Mouse (Mus musculus): ENCODE results near the gene Olfr1389.
"Not testable (repeated sequence)": the region's sequence is repeated elsewhere in the genome, so short reads cannot be mapped to it uniquely, and the experiment has no call there.

The Olfr1389 gene

DNA sequence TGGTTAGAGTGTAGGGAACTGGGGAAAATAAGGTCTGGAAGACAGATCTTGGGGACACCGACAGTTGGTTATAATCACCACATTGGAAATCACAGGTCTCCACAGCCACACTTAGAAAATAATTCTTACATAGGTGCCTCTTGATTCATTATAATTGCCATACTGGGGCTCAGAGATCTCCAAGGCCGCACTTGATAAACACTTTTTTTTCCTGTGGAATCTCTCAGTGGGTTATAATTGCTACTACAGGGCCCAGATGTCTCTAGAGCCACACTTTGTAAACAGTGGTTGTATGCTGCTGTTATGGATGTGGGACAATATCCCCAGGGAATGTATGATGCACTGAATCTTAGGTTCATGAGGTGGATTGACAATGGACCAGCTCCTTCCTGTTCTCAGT, at the start of gene Olfr1389:
Olfr1389 (plus strand) TSS at position 301 of the 400 bp plus-strand sequence.
- no peak for DNase-seq (ENCODE audit: low spot score)

DNA sequence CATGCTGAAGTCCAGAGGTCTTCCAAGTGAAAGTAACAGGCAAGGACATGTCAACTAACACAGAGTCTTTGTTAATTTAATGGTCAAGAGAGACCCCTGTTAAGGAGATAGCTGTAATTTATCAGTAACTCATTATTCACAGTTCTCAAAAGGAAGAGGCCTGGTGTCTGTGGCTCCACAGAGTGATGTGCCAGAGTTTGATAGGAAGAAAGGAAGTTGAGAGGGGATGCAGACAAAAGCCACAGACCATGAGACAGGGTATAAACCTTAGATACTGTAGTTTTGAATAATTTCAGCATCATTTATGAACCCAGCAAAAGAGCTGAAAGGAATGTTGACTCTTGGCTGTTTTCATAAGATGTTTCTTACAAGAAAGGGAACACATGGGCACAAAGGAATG, 39.7 kb upstream of the Olfr1389 start:
- no peak for DNase-seq (ENCODE audit: low spot score)

DNA sequence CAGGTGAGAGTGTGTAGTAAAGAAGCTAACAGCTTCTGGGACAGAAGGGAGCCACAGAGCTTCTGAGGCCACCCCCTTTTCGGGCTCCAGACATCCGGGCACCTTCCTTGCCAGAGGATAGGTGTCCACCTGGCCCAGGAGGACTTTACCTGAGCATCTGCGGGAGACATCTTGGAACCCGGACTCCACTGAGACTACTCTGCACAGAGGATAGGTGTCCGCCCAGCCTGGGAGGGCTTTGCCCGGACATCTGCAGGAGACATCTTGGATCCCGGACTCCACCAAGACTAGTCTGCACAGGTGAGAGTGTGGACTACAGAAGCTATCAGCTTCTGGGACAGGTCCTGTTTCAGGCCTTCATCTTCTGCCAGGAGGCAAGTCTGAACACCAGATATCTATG, 36.7 kb upstream of the Olfr1389 start:
- DNase-seq (ENCODE audit: low spot score), result not testable (repeated sequence)

DNA sequence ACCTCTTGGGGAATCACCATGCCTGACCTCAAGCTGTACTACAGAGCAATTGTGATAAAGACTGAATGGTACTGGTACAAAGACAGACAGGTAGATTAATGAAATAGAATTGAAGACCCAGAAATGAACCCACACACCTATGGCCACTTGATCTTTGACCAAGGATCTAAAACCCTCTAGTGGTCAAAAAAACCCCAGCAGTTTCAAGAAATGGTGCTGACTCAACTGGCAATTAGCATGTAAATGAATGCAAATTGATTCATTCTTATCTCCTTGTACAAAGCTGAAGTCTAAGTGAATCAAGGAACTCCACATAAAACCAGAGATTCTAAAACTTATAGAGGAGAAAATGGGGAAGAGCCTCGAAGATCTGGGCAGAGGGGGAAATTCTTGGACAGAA, 30.2 kb upstream of the Olfr1389 start:
- DNase-seq (ENCODE audit: low spot score), result not testable (repeated sequence)

DNA sequence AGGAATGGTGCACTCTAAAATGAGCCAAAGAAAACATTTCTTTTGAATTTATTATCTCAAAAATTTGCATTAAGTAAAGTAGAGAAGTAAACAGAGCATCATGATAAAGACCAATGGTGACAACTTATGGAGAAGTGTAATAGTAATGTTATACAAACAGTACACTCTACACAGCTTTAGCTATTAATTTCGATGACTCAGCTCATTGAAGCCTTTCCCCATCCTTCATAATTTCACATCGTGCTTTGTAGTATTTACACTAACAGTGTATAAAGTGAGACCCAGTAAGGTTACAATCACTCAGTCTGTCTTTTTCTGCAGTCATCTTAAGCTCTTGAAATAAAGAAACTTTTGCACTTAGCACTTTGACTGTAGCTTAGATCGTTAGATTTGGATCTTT, 16.1 kb upstream of the Olfr1389 start:
- DNase-seq (ENCODE audit: low spot score), result no peak

DNA sequence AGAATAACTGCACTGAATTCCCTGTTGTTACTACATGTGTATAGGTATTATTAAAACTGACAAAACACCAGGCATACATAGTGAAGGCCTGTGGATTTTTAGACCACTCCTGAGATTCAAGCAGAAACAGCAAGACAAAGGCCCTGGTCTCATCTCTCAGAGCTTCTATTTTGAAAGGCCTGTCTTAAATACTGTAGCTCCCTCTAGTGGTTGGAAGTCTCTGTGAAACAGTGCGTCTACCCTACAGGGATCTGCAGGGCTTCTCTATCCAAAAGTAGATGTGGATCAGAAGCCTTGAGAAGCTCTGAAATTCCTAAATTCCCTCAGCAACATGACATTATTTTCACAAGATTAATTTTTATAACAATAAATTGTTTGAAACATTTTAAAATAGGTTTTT, 12.3 kb upstream of the Olfr1389 start:
- DNase-seq (ENCODE audit: low spot score), result peak; percentile 4

DNA sequence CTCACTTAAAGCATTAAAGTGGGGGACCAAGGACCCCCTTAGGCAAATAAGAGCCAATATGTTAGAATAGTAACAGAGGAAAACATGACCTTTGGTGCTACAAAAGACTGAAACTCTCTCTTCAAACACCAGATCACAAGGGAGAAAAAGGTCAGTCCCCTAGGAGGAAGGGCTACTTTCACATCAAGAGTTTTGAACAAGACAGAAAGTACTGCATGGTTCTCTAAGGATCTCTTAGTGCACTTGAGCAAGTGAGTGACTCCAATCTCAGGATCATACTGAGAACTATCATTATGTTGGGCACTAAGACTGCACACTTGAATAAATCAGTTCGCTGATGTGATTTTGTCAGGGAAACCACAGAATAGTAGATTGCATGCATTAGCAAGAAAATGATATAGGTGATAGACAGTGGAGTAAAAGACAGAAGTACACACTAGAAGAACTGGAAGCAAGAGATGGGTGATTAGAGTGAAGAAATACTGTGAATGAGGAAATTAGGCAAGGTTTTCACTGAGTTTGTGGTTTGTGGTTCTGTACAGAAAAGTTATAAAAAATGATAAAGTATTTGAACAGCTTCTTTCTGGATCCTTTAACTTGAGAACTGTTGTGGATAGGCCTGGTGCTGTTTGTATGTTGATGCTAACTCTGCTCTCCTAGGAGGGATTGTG, 2.5 kb downstream of the Olfr1389 start:
- DNase-seq (ENCODE audit: low spot score), result no peak

DNA sequence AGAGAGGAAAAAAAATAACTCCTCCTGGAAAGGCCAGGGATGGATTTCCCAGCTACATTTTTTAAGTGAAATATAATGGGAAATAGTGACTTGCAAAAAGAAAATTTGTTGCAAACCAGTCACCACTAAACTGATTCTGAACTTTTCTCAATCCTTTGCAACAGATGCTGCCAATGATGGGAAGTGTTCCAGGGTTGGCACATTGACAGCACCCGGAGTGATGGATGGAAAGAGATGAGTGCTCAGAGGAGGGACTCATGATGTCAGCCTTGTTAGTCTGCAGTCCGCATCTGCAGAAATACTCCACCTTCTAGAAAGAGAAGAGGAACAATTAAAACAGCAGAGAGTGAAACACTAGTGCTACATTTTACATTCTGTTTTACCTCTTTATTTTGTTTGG, 6.8 kb downstream of the Olfr1389 start:
- DNase-seq (ENCODE audit: low spot score), result peak; percentile 20

DNA sequence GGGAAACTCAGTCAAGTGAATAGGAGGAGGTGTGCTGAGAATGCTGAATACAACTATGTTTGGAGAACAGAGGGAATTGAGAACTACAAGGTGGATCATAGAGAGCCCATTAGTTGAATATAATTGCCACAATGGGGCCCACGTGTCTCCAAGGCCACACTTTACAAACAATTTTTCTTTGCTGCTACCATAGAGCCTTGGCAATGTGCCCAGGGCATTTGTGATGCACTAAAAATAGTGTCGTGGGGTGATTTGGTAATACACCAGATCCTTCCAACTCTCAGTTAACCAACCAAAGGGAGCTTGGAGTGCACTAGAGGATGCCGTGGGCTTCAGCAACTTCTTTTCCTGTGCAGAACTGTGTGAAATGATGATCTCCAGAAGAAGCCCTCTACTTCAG, 13.5 kb downstream of the Olfr1389 start, which contains the start of gene Olfr1388:
Olfr1388 (plus strand) TSS at position 214 of the 400 bp plus-strand sequence.
- peak; percentile 8 for DNase-seq (ENCODE audit: low spot score)

DNA sequence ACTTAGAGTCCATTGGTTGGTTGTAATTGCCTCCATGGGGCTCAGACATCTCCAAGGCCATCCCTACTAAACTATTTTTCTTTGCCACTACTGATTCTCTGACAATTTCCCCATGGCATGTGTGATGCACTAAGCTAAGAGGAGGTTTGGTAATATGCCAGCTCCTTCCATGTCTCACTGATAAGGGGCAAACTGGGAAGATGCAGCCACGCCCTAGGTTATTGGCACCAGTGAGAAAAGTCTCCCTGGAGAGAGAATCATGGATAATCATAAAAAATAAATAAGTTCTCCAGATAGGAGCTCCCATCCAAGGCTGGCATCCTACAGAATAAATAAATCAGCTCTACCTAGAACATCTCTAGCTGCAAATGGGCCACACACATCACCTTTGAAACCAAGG, 32.2 kb downstream of the Olfr1389 start, which contains the start of gene Olfr1387:
Olfr1387 (plus strand) TSS at position 301 of the 400 bp plus-strand sequence.
- no peak for DNase-seq (ENCODE audit: low spot score)

DNA sequence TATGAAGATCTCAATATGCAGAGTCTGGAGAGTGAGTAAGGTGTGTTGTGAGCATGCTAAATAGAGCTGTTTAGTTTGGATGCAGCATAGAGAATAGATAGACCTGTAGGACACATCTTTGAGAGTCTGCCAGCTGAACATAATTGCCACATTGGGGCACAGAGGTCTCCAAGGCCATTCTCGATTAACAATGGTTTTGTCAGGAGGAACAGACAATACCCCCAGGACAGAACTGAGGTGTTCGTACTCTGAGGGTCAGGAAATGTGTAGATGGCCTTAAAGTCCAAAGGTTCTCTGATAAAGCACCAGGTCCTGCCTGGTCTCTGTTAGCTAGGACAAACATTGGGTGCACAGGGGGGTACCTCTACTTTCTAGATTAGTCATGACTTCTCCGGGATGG, 41.9 kb downstream of the Olfr1389 start, which contains the start of gene Olfr1386:
Olfr1386 (plus strand) TSS at position 301 of the 400 bp plus-strand sequence.
- DNase-seq (ENCODE audit: low spot score), result not testable (repeated sequence)

All from layer of hippocampus, adult 11-12 months (tissue).